Mouse (Mus musculus) A20 (cell line): ENCODE data around the gene Pcgf1.

ENCODE experiments used
- DNase-seq: peaks from one replicate; pipeline ENCODE4 v3.0.0-alpha.2; 2011; ENCODE audit warnings: low read depth, low spot score

Pcgf1 gene

DNA sequence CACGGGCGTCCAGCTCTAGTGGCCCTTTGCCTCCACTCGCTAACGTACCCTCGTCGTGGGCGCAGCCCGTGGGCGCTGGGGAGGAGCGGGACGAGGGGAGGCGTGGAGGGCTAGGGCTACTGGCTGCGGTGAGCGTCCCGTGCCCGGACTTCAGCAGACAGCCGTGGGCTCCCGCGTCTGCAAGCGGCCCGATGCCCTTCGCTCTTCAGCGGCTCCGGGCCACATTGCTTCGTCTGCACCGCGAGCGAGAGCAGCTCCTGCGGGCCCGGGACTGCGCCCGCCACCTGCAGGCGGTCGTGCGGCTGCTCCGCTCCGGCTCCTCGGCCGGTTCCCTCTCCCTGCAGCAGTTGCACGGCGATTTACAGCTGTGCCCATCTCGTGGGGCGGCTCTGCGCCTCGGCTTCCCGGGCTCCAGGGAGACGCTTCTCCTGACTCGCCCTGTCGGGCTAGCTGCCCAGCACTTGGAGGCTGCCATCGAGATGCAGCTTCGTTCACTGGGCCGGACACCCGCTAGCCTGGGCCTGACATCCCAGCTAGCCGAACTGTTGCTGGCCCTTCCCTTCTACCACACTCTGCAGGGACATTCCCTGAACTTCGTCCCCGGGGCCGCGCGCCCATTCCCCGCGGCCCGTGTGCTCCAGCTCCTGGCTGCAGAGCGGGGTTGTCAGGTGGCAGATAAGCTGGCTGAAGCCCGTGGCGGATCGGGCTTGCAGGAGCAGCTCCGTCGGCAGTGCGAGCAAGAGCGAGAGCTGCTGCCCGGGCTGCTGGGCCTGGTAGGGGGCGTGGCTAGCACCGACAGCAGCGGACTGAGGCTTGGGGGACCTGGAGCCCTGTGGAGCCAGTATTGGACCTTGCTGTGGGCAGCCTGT is 24.3 kb downstream of the Pcgf1 start:
- DNase-seq: peak; percentile 72

DNA sequence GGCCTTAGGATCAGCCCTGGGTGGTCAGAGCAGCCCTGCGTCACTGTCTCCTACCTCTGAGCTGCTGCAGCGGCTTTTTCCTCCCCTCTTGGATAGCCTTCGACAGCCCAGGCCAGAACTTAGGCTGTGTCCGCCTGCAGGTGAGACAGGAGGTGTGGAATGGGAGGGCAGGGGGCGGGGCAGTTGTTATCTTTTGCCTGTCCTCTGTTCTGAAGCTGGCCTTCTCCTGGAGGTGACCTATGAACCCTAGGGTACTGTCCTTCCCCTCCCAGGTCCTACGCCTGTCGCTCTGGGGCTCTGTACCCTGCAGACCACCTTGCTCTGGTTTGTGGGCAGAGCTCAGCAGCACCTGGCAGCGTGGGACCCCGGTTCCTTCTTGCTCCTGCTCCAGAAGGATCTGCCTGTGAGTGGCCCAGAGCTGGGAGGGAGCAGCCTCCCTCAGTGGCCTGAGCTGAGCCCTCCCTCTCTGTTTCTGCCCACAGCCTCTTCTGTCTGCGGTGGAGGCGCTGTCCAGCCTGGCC is 25.5 kb downstream of the Pcgf1 start:
- no peak for DNase-seq

DNA sequence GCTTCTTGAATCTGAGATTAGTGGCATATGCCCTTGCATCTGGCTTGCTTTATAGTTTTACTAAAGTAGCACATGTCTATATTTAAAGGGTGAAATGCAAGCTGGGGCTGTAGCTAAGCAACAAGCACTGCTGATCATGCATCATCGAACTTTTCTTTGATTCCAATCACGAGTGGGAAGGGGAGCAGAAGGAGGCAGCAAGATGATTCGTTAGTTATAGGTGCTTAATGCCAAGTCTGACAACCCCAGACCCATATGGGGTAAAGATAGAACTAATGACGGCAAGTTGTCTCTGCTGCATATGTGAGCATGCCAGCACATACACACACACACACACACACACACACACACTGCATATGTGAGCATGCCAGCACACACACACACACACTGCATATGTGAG is 26.5 kb downstream of the Pcgf1 start:
- DNase-seq: no peak

DNA sequence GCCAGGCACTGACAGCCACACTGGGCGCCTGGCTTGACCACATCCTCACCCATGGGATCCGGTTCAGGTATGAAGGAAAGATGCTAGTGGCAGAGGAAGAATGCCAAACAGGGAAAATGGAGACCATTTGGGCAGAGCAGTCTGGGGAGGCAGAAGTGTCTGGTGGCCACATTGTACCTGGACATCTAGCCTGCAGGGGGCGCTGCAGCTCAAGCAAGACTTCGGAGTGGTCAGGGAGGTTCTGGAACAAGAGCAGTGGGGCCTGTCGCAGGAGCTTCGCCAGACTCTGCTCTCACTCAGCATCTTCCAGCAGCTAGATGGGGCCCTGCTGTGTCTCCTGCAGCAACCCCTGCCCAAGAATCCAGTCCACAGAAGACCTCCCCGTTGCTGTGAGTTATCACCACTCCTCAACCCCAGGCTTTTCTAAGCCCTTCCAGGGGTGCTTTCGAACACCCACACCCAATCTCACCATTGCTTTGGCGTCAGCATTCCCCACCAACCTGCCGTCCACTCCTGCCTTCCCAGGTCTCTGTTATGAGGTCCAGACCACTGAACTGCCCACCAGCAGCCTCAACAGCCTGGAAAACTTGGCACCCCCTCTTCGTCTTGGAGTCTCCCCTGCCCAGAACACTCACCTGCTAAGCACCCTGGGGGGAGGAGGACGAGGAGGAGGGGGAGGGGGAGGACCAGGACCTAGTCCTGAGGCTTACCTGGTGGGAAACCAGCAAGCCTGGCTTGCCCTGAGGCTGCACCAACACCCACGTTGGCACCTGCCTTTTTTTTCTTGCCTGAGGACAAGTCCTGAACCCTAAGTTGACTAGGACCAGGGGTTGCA is 30.1 kb downstream of the Pcgf1 start:
- DNase-seq: peak; percentile 72

DNA sequence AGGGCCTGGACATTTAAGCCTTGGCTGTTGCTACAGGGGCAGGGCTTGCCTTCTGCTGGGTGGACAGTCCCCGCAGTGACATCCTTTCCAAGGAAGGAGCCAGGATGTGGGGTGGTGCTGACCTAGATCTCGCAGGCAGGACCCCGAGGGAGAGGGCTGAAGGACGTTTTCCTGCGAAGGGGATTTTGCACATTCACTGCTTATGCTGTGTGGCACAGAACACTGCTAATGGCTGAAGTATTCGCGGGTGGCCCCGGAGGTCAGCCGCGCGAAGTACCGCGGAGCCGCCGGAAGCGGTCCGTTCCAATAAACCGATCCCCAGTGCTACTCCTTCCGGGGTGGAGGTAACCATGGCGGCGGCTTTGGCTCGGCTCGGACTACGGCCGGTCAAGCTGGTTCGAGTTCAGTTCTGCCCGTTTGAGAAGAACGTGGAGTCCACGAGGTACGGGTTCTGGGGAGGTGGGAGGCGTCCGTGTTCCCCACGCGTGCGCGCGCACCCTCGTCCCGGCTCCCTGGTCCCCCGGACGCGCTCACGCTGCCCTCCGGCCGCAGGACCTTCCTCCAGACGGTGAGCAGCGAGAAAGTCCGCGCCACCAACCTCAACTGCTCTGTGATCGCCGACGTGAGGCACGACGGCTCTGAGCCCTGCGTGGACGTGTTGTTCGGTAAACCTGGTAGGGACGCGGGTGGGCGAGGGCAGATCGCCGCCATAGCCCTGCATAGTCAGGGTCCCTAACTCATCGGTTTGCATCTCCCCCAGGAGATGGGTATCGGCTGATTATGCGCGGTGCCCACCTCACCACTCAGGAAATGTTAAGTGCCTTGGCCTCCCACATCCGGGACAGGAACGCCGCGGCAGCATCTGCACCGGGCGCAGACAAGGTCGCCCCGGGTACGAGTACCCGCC is 31.3 kb downstream of the Pcgf1 start, which contains the start of gene Mrpl53:
Gene Mrpl53, plus strand, starts transcription at position 279 of the 907 bp plus-strand sequence.
- DNase-seq: peak; percentile 74

DNA sequence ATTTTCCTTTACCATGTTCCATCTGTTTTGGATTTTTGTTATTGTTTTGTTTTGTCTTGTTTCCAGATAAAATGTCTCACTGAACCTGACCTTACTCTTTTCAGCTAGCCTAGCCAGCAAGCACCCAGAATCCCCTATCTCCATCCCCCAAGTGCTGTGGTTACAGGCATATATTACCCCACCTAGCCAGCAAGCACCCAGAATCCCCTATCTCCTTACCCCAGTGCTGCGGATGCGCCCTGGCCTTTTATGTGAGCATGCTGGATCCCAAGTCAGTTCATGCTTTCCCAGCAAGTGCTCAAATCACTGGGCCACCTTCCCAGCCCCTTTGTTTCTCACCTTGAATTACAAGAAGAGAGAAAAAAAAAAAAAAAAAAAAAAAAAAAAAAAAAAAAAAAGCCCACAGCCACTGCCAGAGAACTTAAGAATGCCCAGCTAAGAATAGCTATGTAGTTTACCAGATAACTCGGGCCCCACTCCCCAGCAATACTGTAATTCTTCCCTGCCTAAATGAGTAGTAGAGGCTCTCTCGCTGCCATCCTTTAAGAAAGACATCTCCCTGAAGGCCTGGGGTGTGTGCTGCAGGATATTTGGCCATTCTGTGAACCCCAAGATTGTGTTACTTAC is 34.0 kb downstream of the Pcgf1 start:
- no peak for DNase-seq

DNA sequence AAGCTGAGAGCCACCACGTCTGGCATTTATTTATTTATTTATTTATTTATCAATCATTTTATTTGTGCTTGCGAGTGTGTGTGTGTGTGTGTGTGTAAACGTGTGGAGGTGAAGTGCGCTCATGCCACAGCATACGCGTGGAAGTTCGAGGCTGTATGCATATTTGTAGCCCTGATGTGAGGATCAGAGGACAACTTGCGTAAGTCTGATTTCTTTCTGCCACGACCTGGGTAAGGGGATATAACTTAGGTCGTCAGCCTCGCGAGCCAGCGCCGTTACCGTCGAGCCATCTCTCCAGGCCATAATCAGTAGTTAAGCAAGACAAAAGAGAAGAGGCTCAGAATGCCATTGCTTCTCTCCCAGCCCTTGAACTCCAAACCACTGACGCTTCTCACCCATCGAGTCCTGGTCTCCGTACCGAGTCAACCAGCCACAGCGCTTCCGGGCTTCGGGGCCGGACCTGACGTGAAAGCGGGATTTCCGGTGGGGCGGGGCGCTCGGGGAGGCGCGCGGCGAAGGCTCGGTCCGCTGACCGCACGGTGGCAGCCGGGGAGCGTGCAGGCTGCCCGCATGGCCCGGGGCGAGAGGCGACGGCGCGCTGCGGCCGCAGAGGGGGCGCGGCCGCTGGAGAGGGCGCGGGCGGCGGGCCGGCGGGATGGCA is 37.5 kb downstream of the Pcgf1 start, which contains the start of gene Mogs:
Gene Mogs, plus strand, starts transcription at position 486 of the 661 bp plus-strand sequence.
- peak; percentile 87 for DNase-seq

DNA sequence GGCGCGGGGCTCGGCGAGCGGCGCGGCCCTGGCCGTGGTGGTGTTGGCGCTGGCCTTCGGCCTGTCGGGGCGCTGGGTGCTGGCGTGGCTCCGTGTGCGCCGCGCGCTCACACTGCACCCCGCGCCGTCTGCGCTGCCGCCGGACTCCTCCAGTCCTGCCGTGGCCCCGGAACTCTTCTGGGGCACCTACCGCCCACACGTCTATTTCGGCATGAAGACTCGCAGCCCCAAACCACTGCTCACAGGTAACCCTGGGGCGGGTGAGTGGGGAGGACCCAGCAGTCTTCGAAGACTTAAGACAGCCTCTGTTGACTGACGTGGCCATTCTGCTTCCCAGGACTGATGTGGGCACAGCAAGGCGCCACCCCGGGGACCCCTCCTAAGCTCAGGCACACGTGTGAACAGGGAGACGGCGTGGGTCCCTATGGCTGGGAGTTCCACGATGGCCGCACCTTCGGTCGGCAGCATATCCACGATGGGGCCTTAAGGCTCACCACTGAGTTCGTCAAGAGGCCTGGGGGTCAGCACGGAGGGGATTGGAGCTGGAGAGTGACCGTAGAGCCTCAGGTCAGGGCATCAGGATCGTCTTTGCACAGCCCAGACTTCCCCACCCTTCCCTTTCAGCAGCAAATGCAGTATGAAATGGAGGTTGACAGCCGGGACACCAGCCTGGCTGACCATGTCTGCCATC is 38.2 kb downstream of the Pcgf1 start:
- no peak for DNase-seq

DNA sequence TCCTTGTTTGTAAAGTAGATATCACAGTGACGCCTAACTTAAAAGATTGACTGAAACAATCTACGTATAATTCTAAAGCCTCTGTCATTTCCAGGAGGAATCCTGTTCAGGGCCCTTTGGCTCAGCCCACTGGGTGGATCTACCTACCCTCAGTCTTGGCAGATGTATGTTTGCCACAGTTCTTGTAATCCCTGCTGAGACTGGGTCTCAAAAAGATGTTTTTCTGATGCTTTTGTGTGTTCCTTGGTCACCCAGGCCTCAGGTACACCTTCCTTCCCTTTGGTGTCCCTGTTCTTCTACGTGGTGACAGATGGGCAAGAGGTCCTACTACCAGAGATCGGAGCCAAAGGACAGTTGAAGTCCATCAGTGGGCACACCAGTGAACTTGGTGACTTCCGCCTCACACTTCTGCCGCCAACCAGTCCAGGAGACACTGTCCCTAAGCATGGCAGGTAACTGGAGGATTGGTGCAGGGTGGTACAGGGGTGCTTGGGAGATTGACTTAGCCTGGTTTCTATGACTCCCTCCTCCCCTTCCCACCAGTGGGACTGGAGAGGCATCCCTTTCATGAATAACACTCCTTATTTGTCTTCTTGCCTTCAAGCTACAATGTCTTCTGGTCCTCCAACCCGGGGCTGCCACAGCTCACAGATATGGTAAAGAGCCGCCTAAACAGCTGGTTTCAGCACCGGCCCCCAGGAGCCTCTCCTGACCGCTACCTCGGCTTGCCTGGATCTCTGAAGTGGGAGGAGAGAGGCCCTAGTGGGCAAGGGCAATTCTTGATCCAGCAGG is 38.9 kb downstream of the Pcgf1 start:
- no peak for DNase-seq

DNA sequence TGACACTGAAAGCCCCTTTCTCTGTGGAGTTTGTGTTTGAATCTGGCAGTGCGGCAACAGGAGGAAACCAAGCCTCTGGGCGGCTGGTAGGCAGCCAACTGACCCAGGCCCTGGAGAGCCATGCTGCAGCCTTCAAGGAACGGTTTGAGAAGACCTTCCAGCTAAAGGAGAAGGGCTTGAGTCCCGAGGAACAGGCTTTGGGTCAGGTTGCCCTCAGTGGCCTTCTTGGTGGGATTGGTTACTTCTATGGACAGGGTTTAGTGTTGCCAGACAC is 39.4 kb downstream of the Pcgf1 start:
- DNase-seq: no peak

DNA sequence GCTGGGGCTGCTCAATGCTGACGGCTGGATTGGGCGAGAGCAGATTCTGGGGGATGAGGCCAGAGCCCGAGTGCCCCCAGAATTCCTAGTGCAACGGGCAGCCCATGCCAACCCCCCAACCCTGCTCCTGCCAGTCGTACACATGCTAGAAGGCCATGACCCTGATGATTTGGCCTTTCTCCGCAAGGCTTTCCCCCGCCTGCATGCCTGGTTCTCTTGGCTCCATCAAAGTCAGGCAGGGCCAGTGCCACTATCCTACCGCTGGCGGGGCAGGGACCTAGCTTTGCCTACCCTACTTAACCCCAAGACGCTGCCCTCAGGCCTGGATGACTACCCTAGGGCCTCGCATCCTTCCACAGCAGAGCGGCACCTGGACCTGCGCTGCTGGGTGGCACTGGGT is 39.9 kb downstream of the Pcgf1 start:
- no peak for DNase-seq

DNA sequence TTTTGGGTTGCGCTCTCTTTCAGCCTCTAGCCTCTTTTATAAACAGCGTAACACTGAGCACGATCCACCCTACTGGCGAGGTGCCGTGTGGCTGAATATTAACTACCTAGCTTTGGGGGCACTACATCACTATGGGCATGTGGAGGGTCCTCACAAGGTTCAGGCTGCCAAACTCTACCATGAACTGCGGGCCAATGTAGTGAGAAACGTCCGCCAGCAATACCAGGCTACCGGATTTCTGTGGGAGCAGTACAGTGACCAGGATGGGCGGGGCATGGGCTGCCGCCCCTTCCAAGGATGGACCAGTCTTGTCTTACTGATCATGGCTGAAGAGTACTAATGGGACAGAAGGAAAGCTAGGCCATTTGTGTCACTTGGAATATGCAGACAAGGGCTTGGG is 40.7 kb downstream of the Pcgf1 start:
- DNase-seq: no peak

DNA sequence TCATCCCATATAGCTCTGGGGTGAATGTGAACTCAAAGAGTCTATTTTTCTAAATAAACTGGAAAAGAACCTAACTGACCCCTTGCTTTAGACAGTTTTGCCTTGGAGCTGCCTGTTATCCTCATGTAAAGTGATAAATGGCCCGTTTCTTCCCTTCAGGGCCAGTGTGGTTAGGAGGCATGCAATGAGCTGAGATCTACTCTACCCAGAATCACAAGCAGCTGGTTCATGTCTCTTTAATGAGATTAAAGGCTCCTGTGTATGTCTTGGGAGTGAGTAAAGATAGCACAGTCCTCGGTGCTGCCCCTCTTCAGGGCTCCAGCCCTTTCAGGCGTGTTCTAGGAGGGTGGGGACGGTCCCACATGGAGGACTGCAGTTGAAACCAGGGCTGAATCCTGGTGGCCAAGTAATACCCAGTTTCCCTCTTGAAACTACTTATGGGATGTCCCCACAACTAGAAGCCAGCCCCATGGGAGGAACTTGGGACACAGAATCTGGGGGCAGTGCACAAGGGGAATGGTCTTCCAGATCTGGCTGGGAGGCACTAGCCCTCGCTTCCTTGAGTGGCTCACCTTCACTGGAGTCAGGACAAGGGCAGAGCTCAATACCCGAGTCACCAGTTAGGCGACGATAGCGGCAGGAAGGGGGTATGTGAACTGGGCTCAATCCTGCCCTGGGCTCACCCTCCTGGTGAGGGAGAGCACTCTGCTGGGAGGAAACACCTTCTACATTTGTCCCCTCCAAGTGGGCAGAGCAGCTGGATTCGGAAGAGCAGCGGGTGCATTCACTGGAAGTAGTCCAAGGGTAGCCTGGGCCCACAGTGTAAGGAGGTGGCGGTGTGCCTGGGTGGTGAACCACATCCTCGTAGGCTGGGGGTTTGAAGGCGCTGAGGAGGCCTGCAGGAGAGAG is 41.4 kb downstream of the Pcgf1 start:
- DNase-seq: no peak

DNA sequence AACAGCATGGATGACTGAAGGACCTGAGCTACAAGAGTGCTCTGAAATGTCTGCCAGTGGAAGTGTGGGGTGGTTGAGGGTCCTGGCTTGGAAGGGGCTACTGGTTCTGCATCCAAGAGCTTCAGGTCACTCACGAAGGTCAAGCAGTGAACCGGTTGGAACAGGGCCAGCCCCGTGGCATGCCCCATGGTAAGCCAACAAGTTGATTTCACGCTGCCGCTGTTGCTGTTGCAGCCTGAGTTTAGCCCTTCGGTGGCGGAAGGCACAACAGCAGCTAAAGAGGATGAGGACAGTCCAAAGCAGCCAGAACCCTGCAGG is 42.0 kb downstream of the Pcgf1 start:
- no peak for DNase-seq

DNA sequence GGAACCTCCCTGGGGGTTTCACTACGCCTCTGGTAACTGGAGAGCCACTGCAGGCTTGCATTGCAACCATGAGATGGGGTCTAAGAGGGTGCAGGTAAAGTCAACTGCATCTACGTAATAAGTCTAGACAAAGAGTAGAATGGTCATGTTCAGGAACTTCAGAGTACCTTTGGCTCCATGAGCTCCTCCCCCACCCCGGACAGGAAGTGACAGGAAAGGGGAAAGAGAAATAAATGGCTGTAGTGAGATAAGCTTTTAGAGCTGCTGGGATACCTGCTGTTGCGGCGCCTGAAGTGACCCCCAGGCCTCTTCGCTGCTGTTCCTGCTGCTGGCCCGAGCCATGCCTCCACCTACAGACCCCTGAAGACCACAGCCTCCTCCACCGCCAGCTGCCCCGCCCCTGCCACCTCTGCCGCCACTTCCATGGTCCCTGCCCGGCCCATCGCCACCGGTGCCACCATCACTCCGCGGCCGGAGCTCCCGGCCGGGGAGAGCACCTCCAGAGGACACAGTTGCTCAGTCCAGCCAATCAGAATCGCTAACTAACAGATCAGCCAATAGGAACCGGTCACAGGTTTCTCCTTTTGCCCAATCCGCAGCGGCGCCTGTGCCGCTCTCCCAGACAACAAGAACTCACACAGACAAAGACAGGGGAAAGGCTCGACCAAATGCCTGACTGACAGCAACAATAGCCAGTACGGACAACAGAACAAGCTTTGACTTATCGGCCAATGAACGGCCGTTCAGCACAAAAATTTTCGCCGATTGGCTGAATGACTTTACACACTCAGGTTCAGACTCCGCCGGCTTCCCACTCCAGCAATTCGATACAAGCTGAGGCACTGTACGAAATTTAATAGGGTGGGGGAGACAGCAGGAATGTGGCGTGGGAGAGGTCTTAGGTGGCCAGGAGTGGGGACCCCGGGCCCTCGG is 43.5 kb downstream of the Pcgf1 start, which contains the start of gene Wbp1:
Gene Wbp1, minus strand, starts transcription at position 630 of the 933 bp plus-strand sequence.
- DNase-seq: peak; percentile 94

DNA sequence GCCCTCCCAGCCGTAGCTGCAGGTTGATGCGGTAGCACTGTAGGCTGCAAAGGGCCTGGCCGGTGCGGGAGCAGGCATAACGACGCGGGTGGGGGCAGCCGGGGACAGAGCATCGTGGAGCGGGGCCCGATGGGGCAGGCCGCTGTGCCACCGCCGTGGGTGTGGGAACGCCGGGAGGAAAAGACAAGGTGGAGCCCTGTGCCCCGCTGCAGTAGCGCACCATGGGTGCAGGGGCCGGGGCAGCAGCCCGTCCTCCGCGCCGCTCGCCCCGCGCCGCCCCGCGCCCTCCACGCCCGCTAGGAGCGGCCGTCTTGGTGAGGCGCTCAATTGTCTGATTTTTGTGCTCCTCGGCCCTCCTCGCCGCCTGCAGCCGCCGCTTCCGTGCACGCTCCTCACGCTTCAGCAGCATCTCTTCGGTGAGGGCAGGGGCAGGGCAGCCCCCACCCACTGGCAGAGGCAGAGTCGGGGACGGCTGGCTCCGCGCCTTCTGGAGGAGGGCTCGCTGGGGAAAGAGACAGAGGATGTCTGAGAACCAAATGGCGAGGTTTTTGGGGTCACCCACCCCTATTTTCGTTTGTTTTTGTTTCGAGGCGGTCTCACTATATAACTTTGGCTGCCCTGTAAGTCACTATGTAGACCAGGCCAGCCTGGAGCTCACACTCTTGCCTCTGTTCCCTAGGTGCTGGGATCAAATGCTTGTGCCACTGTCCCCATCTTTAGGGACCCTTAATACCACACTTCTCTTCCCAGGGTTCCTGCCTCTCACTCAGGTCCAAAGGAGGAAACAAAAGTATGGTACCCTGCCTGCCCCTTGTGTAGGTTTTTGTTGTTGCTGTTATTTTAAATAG is 44.4 kb downstream of the Pcgf1 start:
- no peak for DNase-seq
